Mouse (Mus musculus) lung, adult 2 months (tissue): ENCODE results near the gene Gm49601.

Experiments used
- CTCF ChIP-seq: fragments of 200-500 bp; IDR thresholded peaks from 2 replicates; pipeline ENCODE4 v1.5.1; 2011; ENCODE audit warnings: mild to moderate bottlenecking, low read length, control low read depth; ENCODE audit not compliant: insufficient read depth
- POLR2A ChIP-seq: fragments of 200-500 bp; IDR thresholded peaks from 2 replicates; pipeline ENCODE4 v1.6.1; 2011; ENCODE audit warnings: low read depth, mild to moderate bottlenecking, control low read depth, low read length, borderline replicate concordance; ENCODE audit errors: extremely low read depth

GRCm38 (mm10) chr16:18577599-18578160 lies 48.5 kb downstream of the Gm49601 start:
- TF ChIP-seq CTCF: no peak
- no peak for TF ChIP-seq POLR2A
